Mouse (Mus musculus): ENCODE measurements around the gene Msmp.
"Not testable (repeated sequence)": the region's sequence is repeated elsewhere in the genome, so short reads cannot be mapped to it uniquely, and the experiment has no call there.

Msmp gene

DNA sequence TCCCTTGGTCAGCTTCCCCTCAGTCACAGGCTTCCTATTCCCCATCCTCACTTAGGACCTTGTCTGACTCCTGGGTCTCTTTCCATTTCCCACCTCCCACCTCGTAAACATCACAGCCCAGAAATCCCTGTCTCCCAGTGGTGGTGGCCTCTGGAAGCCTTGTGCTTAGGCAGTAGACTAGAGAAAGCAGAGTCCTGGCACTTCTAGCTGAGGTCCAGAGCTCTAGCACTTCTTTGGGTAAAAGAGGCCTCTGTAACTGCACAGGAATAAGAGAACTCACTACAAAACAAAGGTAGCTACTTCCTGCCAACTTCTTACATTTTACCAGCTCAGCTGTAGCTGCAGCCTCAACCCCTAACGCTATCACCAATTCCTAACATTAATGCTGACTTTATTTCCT lies 23.3 kb downstream of the Msmp start:
- DNase-seq: no peak

DNA sequence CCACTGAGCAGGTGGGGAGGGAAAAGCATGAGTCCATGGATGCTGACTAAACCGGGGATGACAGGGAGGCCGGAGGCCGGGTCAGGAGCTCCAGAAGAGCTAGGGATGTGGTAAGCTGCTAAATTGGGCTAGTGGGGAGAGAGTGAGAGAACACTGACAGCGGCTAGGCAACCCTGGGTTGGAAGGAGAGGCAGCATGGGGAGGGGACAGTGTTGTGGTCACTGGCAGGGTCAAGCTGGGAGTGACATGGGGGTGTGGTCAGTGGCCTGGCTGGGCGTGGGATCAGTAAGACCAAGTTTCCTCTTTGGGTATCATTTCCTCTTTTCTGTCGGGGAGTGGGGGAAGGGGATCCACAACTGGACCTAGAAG lies 24.1 kb downstream of the Msmp start:
- DNase-seq: no peak

DNA sequence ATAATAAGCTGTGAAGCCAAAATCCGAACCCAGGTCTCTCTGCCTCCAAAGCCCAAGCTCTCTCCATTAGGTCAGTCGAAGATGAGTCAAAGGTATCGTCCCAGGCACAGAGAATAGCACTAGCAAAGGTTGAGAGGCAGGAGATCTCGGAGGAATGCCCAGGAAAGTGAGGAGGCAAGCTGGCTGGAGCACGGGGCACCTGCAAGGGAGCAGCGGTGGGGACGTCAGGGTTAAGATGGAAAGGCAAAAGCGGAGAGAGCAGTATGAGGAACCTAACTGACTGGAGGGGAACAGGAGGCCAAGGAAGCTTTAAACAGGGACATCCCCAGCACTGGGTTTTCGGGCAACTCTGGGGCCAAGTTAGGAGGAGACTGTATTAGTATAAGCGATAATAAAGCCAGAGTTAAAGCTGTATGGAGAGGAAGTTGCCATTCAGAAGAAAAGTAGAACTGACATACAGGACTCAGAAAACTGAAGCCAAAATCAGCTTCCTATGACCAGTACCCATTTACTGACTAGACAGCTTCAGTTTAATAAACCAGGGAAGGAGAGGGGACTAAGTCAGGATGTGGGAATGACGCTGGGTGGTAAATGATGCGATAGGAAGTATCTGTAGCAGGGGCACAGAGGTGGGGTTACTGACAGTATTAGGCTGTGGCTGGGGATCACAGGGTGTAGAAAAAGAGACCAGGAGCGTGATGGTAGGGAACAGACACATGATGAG lies 24.6 kb downstream of the Msmp start:
- no peak for DNase-seq

- DNase-seq: no peak
Observed at GRCm38 (mm10) chr4:43558631-43559356, 25.5 kb downstream of the Msmp start.

- DNase-seq: no peak
Observed at GRCm38 (mm10) chr4:43558028-43558630, 26.2 kb downstream of the Msmp start.

GRCm38 (mm10) chr4:43555926-43556325 lies 28.4 kb downstream of the Msmp start:
- no peak for DNase-seq

- DNase-seq: no peak
Observed at GRCm38 (mm10) chr4:43553891-43554290, 30.4 kb downstream of the Msmp start.

- DNase-seq: peak; percentile 86
Observed at GRCm38 (mm10) chr4:43552437-43552836, 31.9 kb downstream of the Msmp start.

- DNase-seq: not testable (repeated sequence)
Observed at GRCm38 (mm10) chr4:43551854-43552253, 32.4 kb downstream of the Msmp start.

GRCm38 (mm10) chr4:43549055-43549454 lies 35.2 kb downstream of the Msmp start:
- DNase-seq: no peak

DNA sequence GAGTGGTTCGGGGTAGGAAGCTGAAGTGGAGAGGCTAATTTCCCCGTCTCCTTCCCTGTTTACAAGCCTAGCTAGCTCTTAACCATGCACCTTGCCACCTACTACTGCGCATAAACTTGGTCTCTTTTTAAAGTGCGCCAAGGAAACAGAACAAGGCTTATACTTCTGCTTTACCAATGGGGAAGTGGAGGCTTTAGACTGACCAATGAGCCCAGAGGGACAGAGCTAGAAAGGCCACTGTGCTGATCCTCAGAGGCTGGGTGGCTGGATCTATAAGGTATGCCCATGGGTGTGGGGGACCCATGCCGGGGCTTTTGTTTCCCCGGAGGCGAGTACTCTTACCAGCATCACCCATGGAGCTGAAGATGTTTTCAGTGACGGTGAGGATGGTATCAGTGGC lies 37.1 kb downstream of the Msmp start:
- no peak for DNase-seq

DNA sequence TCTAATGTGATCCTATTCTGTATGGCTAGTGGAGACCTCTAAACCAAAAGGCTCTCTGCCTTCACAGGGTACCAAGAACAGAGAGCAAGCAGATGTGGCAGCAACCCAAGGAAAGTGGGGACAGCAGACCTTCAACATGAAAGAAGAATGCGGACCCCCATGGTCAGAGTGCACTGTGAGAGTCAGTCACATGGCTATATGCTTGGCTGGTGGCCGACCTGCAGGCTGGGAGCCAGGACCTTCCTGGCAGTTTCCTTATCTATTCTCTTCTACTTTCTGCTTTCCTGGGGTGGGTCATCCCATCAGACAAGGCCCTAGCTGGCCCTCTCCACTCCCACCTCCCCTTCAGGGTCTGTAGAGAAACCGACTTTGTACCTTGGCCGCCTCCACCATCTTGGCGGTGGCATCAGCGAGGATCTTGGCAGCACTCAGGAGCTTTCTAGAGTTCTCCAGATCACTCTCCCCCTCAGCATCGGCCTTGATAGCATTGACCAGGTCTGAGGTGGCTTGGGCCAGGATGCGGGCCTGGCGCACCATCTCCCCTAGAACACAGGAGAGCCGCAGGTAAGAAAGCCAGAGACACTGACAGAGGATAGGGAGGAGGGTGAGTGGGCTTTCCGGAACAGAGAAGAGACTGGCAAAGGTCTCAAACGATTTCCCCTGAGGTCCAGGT lies 37.8 kb downstream of the Msmp start:
- DNase-seq: no peak

- DNase-seq: no peak
Observed at GRCm38 (mm10) chr4:43542044-43542443, 42.2 kb downstream of the Msmp start.

DNA sequence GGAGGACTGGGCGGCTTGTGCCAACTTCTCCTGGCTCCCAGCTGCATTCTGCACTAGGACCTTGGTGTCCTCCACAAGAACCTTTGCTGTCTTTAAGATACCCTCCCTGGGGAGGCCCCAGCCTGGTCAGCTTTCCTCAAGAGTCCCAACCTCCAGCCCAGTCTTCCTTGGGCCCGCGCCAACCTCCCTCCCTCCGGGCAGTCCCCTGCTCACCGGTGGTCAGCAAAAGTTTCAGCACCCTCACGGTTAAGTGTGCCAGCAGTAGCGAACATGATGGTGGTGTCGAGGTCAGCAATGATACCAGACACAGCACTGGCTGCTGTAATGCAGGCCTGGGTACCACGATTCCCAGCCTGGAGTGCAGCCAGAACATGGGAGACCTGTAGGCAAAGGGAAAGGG lies 48.3 kb downstream of the Msmp start:
- no peak for DNase-seq

DNA sequence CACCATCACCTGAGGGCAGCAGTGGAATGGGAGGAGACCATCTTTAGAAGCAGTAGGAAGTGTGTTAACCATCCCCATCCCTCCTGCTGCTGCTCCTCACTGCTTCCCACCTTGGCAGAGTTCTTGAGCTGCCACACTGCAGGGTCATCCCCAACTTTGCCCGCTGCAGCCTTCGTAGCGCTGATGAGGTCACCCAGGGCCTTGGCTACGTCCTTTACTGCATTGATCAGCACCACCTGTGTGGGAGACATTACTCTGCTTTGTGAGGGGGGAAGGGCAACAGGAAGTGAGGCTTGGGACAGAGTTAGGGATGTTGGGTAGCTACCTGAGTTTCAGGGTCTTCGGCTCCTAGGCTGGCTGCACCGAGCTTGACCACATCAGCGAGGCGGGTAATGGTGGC lies 48.7 kb downstream of the Msmp start:
- DNase-seq: no peak

DNA sequence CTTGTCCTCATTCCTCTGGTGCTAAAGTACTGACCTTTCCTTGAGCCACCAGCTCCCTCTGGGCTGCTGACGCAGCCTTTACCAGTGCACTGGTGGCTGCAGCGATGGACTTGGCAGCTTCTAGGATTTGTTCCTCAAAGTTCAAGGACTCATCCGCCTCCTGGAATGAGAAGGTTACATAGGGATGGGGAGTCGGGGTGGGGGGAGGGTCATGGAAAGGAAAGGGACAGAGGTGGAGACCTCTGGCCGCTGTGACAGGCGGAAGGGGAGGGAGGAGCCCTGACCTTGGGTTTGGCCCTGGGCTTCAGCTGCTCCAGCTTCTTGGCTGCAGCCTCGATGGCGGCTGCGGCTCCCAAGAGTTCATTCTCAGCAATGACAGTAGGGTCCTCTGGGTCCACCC lies 51.0 kb downstream of the Msmp start:
- no peak for DNase-seq

Measured in right cerebral cortex, adult 18-20 months (tissue).